7 mouse cellular contexts compared by ENCODE assay signal in genomic region chr4:155599901-155600825, GRCm38 (mm10). TPM values are rescaled to one million over a fixed set of nuclear protein-coding genes. Genes with fewer than 3 reads are reported as not detected.
DNase-seq lines count a peak whose midpoint lies in the region; ATAC-seq and TF ChIP-seq lines count a peak whose summit lies in the region.

No protein-coding gene starts in this region.

- no peak overlapping the region; the same call in 1 of the 2 replicates for H3K27ac ChIP-seq in lung, embryonic 16.5 days (ENCODE audit: low read length)
- H3K27ac ChIP-seq in embryonic fibroblast, embryonic 13.5 days (ENCODE audit: insufficient read depth, low read length), result peak overlapping the region; percentile 72; the same call in 1 of the 2 replicates
- no peak overlapping the region for H3K27ac ChIP-seq in limb, embryonic 12.5 days
- H3K27ac ChIP-seq in stomach, embryonic 15.5 days, result peak overlapping the region; percentile 99; the same call in 1 of the 2 replicates

- peak overlapping the region; percentile 77 for H3K4me2 ChIP-seq in lung, embryonic 16.5 days (ENCODE audit: low read depth, low read length)
- peak overlapping the region; percentile 91 for H3K4me2 ChIP-seq in limb, embryonic 12.5 days
- peak overlapping the region; percentile 87 for H3K4me2 ChIP-seq in stomach, embryonic 15.5 days

- 76% methylated on average over 10 of the region's 11 CpGs for WGBS in lung, embryonic 16.5 days
- 89% methylated on average over 11 of the region's 11 CpGs for WGBS in limb, embryonic 12.5 days
- 80% methylated on average over 11 of the region's 11 CpGs for WGBS in stomach, embryonic 15.5 days

- H3K27me3 ChIP-seq in lung, embryonic 16.5 days (ENCODE audit: control insufficient read depth, insufficient read depth, low read depth, low read length), result no peaks in the 10 kb centered on the region
- H3K27me3 ChIP-seq in limb, embryonic 12.5 days, result no peaks in the 10 kb centered on the region
- no peaks in the 10 kb centered on the region for H3K27me3 ChIP-seq in stomach, embryonic 15.5 days (replicated peaks)

- H3K9ac ChIP-seq in lung, embryonic 16.5 days (ENCODE audit: low read length), result no peak overlapping the region
- H3K9ac ChIP-seq in limb, embryonic 12.5 days (replicated peaks), result peak overlapping the region; percentile 88; the same call in 1 of the 2 replicates
- no peak overlapping the region for H3K9ac ChIP-seq in stomach, embryonic 15.5 days

- no peak for TF ChIP-seq CTCF in embryonic fibroblast, embryonic 13.5 days (IDR thresholded peaks at IDR 0.05; ENCODE audit: borderline replicate concordance, insufficient read depth, low read length)

- ATAC-seq in lung, embryonic 16.5 days (ENCODE audit: low read depth), result no peak
- no peak for ATAC-seq in limb, embryonic 12.5 days (ENCODE audit: insufficient number of reproducible peaks, insufficient read depth, low FRiP score, low TSS enrichment, low read depth)
- no peak for ATAC-seq in stomach, embryonic 15.5 days (ENCODE audit: insufficient read depth, low FRiP score, low read depth)

- no peaks in the 10 kb centered on the region; the same call in 1 of the 2 replicates for H3K9me3 ChIP-seq in lung, embryonic 16.5 days (ENCODE audit: control insufficient read depth, low read length)
- no peaks in the 10 kb centered on the region for H3K9me3 ChIP-seq in limb, embryonic 12.5 days
- H3K9me3 ChIP-seq in stomach, embryonic 15.5 days, result no peaks in the 10 kb centered on the region

- DNase-seq in lung, adult 18-20 months, result no peak
- no peak for DNase-seq in B cell, adult 2 months
- no peak for DNase-seq in cerebellum, adult 9-11 months

- peak overlapping the region; percentile 85 for H3K4me3 ChIP-seq in lung, embryonic 16.5 days (ENCODE audit: low read length)
- H3K4me3 ChIP-seq in embryonic fibroblast, embryonic 13.5 days (ENCODE audit: insufficient read depth, low read length), result peak overlapping the region; percentile 54
- peak overlapping the region; percentile 99 for H3K4me3 ChIP-seq in limb, embryonic 12.5 days (replicated peaks)
- H3K4me3 ChIP-seq in stomach, embryonic 15.5 days (replicated peaks), result peak overlapping the region; percentile 95

- TF ChIP-seq POLR2A in embryonic fibroblast, embryonic 13.5 days (IDR thresholded peaks at IDR 0.05; ENCODE audit: low read depth, low read length), result no peak

- 0 out of 2 replicates have a peak, but pooled peaks cover 5% of the 10 kb centered on the region for H3K4me1 ChIP-seq in lung, embryonic 16.5 days (replicated peaks; ENCODE audit: control insufficient read depth, insufficient read depth, low read length)
- no peaks in the 10 kb centered on the region; the same call in none of the 2 replicates for H3K4me1 ChIP-seq in embryonic fibroblast, embryonic 13.5 days (ENCODE audit: control insufficient read depth, insufficient read depth, low read length)
- peaks cover 5% of the 10 kb centered on the region for H3K4me1 ChIP-seq in limb, embryonic 12.5 days (replicated peaks)
- peaks cover 5% of the 10 kb centered on the region; the same call in 1 of the 2 replicates for H3K4me1 ChIP-seq in stomach, embryonic 15.5 days

- no peaks in the 10 kb centered on the region for H3K36me3 ChIP-seq in lung, embryonic 16.5 days (ENCODE audit: control insufficient read depth, insufficient read depth, low read length)
- H3K36me3 ChIP-seq in limb, embryonic 12.5 days, result peaks cover 19% of the 10 kb centered on the region; the same call in 1 of the 2 replicates
- H3K36me3 ChIP-seq in stomach, embryonic 15.5 days, result no peaks in the 10 kb centered on the region; the same call in 1 of the 2 replicates

RNA-seq across cellular contexts. Expression of gene Slc35e2, which starts 1.1 kb away (rescaled TPM):
- polyA plus RNA-seq in lung, embryonic 16.5 days (2015; fragmentation: Nextera tagmentation; extraction: Ambion mirVana), result 5.9 and 6.5 TPM in 2 replicates
- 11.7 and 13.5 TPM in 2 replicates for polyA plus RNA-seq in embryonic fibroblast, embryonic 13.5 days (2011; ENCODE audit: insufficient read length, low read depth, missing spikeins)
- 10.9 and 11.6 TPM in 2 replicates for polyA plus RNA-seq in limb, embryonic 12.5 days (2016; fragmentation: Nextera tagmentation; extraction: Ambion mirVana)
- polyA plus RNA-seq in stomach, embryonic 15.5 days (2015; fragmentation: Nextera tagmentation; extraction: Ambion mirVana), result 6.9 and 7.9 TPM in 2 replicates

RNA-seq across cellular contexts. Expression of gene Cdk11b, which starts 24.5 kb away (rescaled TPM):
- 51.8 and 54.6 TPM in 2 replicates for polyA plus RNA-seq in lung, embryonic 16.5 days (2015; fragmentation: Nextera tagmentation; extraction: Ambion mirVana)
- 75.2 and 77.0 TPM in 2 replicates for polyA plus RNA-seq in embryonic fibroblast, embryonic 13.5 days (2011; ENCODE audit: insufficient read length, low read depth, missing spikeins)
- 78.4 and 82.4 TPM in 2 replicates for polyA plus RNA-seq in limb, embryonic 12.5 days (2016; fragmentation: Nextera tagmentation; extraction: Ambion mirVana)
- polyA plus RNA-seq in stomach, embryonic 15.5 days (2015; fragmentation: Nextera tagmentation; extraction: Ambion mirVana), result 56.7 and 59.8 TPM in 2 replicates

RNA-seq across cellular contexts. Expression of gene Nadk, which starts 38.0 kb away (rescaled TPM):
- polyA plus RNA-seq in lung, embryonic 16.5 days (2015; fragmentation: Nextera tagmentation; extraction: Ambion mirVana), result 71.9 and 76.3 TPM in 2 replicates
- 116 and 130 TPM in 2 replicates for polyA plus RNA-seq in embryonic fibroblast, embryonic 13.5 days (2011; ENCODE audit: insufficient read length, low read depth, missing spikeins)
- polyA plus RNA-seq in limb, embryonic 12.5 days (2016; fragmentation: Nextera tagmentation; extraction: Ambion mirVana), result 95.3 and 95.4 TPM in 2 replicates
- 79.7 and 83.2 TPM in 2 replicates for polyA plus RNA-seq in stomach, embryonic 15.5 days (2015; fragmentation: Nextera tagmentation; extraction: Ambion mirVana)

RNA-seq across cellular contexts. Expression of gene Gm10563, which starts 45.0 kb away (rescaled TPM):
- polyA plus RNA-seq in lung, embryonic 16.5 days (2015; fragmentation: Nextera tagmentation; extraction: Ambion mirVana), result not detected in 2 replicates
- polyA plus RNA-seq in embryonic fibroblast, embryonic 13.5 days (2011; ENCODE audit: insufficient read length, low read depth, missing spikeins), result not detected in 2 replicates
- not detected in 2 replicates for polyA plus RNA-seq in limb, embryonic 12.5 days (2016; fragmentation: Nextera tagmentation; extraction: Ambion mirVana)
- polyA plus RNA-seq in stomach, embryonic 15.5 days (2015; fragmentation: Nextera tagmentation; extraction: Ambion mirVana), result not detected in 2 replicates

RNA-seq across cellular contexts. Expression of gene Mmp23, which starts 53.0 kb away (rescaled TPM):
- polyA plus RNA-seq in lung, embryonic 16.5 days (2015; fragmentation: Nextera tagmentation; extraction: Ambion mirVana), result 43.3 and 47.2 TPM in 2 replicates
- 80.7 and 93.1 TPM in 2 replicates for polyA plus RNA-seq in embryonic fibroblast, embryonic 13.5 days (2011; ENCODE audit: insufficient read length, low read depth, missing spikeins)
- polyA plus RNA-seq in limb, embryonic 12.5 days (2016; fragmentation: Nextera tagmentation; extraction: Ambion mirVana), result 16.0 and 16.3 TPM in 2 replicates
- 39.6 and 42.0 TPM in 2 replicates for polyA plus RNA-seq in stomach, embryonic 15.5 days (2015; fragmentation: Nextera tagmentation; extraction: Ambion mirVana)

Comparison
In these comparisons a context has a peak if more than half of its experiments do, and no peak if none do; other contexts are left out.
1. H3K27ac ChIP-seq: peak in embryonic fibroblast, embryonic 13.5 days (single experiment) and stomach, embryonic 15.5 days (single experiment); none in lung, embryonic 16.5 days (single experiment) and limb, embryonic 12.5 days (single experiment).
2. Peak in every context shown above with its lines, with median percentiles within 50 percentile points of each other: H3K4me2 ChIP-seq and H3K4me3 ChIP-seq.